Mouse (Mus musculus) embryonic facial prominence, embryonic 15.5 days (tissue): ENCODE measurements around the gene Vmn2r37. TPM values are rescaled to one million over a fixed set of nuclear protein-coding genes. Genes with fewer than 3 reads are reported as not detected.
"Not testable (repeated sequence)": the region's sequence is repeated elsewhere in the genome, so short reads cannot be mapped to it uniquely, and the experiment has no call there.

Experiments
- ATAC-seq: fragments of 200-750 bp; cut with Nextera tagmentation; 2 replicates; pipeline ENCODE4 v1.8.0; 2017; ENCODE audit warnings: low read depth, moderate TSS enrichment; ENCODE audit not compliant: insufficient number of reproducible peaks, low FRiP score, low TSS enrichment
- H3K27ac ChIP-seq: fragments of 300-500 bp; sonication (generic); replicated peaks from 2 replicates; pipeline ENCODE4 v1.5.1; 2015; ENCODE audit warnings: mild to moderate bottlenecking, inconsistent platforms
- H3K27me3 ChIP-seq: fragments of 300-500 bp; sonication (generic); 2 replicates; pipeline ENCODE4 v1.6.1; 2015; ENCODE audit warnings: inconsistent platforms
- H3K36me3 ChIP-seq: fragments of 300-500 bp; sonication (generic); 2 replicates; pipeline ENCODE4 v1.6.1; 2015; ENCODE audit warnings: mild to moderate bottlenecking, inconsistent platforms
- H3K4me1 ChIP-seq: fragments of 300-500 bp; sonication (generic); 2 replicates; pipeline ENCODE4 v1.6.1; 2015; ENCODE audit warnings: inconsistent platforms
- H3K4me2 ChIP-seq: fragments of 300-500 bp; sonication (generic); replicated peaks from 2 replicates; pipeline ENCODE4 v1.6.1; 2015; ENCODE audit warnings: mild to moderate bottlenecking, inconsistent platforms
- H3K4me3 ChIP-seq: fragments of 300-500 bp; sonication (generic); replicated peaks from 2 replicates; pipeline ENCODE4 v1.5.1; 2015; ENCODE audit warnings: mild to moderate bottlenecking, inconsistent platforms
- H3K9ac ChIP-seq: fragments of 300-500 bp; sonication (generic); 2 replicates; pipeline ENCODE4 v1.6.1; 2015; ENCODE audit warnings: inconsistent platforms
- H3K9me3 ChIP-seq: fragments of 300-500 bp; sonication (generic); replicated peaks from 2 replicates; pipeline ENCODE4 v1.6.1; 2016; ENCODE audit warnings: inconsistent platforms
- WGBS: fragments of 180-500 bp; shearing (Covaris S2); methylation state at CpG from one replicate; pipeline ENCODE4 v1.1.7; 2015; 5-methylcytosine and 5-hydroxymethylcytosine counted together
- polyA plus RNA-seq: library from polyadenylated mRNA; unstranded; fragments of >200 nt; fragmentation: Nextera tagmentation; extraction: Ambion mirVana; gene quantifications from 2 replicates; pipeline ENCODE4 v1.2.1, GENCODE M21; 2015

Vmn2r37 gene
- not detected in 2 replicates for polyA plus RNA-seq

- H3K4me1 ChIP-seq, H3K4me2 ChIP-seq, H3K27ac ChIP-seq, H3K4me3 ChIP-seq, H3K27me3 ChIP-seq, H3K9ac ChIP-seq, H3K9me3 ChIP-seq, H3K36me3 ChIP-seq, ATAC-seq: not testable (repeated sequence)
- 53% methylated on average over 1 of the region's 2 CpGs for WGBS
These were observed at the start of gene Vmn2r37 for GRCm38 (mm10) chr7:9223553-9223952. Gene Vmn2r37, minus strand, starts transcription at chr7:9223653.

Other genes starting within 250 kb of the Vmn2r37 start
- not detected in 2 replicates for gene Vmn2r39, start 192.9 kb downstream of the Vmn2r37 start, polyA plus RNA-seq
- not detected in 2 replicates for gene Vmn2r38, start 125.8 kb downstream of the Vmn2r37 start, polyA plus RNA-seq